Mouse (Mus musculus): ENCODE measurements around the gene Cyld. TPM values are rescaled to one million over a fixed set of nuclear protein-coding genes. Genes with fewer than 3 reads are reported as not detected.
A peak's percentile ranks its signal among the peaks of the same experiment; 100 is the strongest.
"Not testable (repeated sequence)": the region's sequence is repeated elsewhere in the genome, so short reads cannot be mapped to it uniquely, and the experiment has no call there.

Cyld gene
- polyA plus RNA-seq, 2 experiments, result 8.6 to 12.2 TPM

GRCm38 (mm10) chr8:88783722-88784121 is 86.9 kb downstream of the Cyld start:
- no peaks in the 10 kb centered on the region for H3K36me3 ChIP-seq (ENCODE audit: control insufficient read depth, insufficient read depth, low read length)
- no peak overlapping the region for H3K4me2 ChIP-seq (replicated peaks; ENCODE audit: low read depth, low read length, severe bottlenecking)
- no peaks in the 10 kb centered on the region for H3K4me1 ChIP-seq (ENCODE audit: control insufficient read depth, insufficient read depth, low read length)
- no peak overlapping the region for H3K9ac ChIP-seq (ENCODE audit: low read depth, low read length, severe bottlenecking)
- no peak overlapping the region for H3K4me3 ChIP-seq (replicated peaks; ENCODE audit: low read length)
- 88% methylated on average over 1 of the region's 1 CpGs for WGBS
- no peak overlapping the region for H3K27ac ChIP-seq (replicated peaks; ENCODE audit: low read depth, low read length)
- ATAC-seq (ENCODE audit: low FRiP score, low read depth), result no peak
- no peak for DNase-seq (ENCODE audit: low spot score)
- H3K27me3 ChIP-seq (ENCODE audit: control insufficient read depth, insufficient read depth, low read length), result no peaks in the 10 kb centered on the region
- TF ChIP-seq POLR2A (IDR thresholded peaks at IDR 0.05; ENCODE audit: borderline replicate concordance, extremely low read depth, insufficient read depth, insufficient read length), result no peak
- H3K9me3 ChIP-seq (ENCODE audit: control insufficient read depth, low read length), result no peaks in the 10 kb centered on the region

GRCm38 (mm10) chr8:88788335-88788734 is 91.5 kb downstream of the Cyld start:
- H3K4me3 ChIP-seq (replicated peaks; ENCODE audit: low read length); DNase-seq (ENCODE audit: low spot score); H3K9me3 ChIP-seq (ENCODE audit: control insufficient read depth, low read length); H3K36me3 ChIP-seq (ENCODE audit: control insufficient read depth, insufficient read depth, low read length); ATAC-seq (ENCODE audit: low FRiP score, low read depth); H3K9ac ChIP-seq (ENCODE audit: low read depth, low read length, severe bottlenecking); H3K27me3 ChIP-seq (ENCODE audit: control insufficient read depth, insufficient read depth, low read length); H3K4me2 ChIP-seq (replicated peaks; ENCODE audit: low read depth, low read length, severe bottlenecking); H3K4me1 ChIP-seq (ENCODE audit: control insufficient read depth, insufficient read depth, low read length); H3K27ac ChIP-seq (replicated peaks; ENCODE audit: low read depth, low read length): not testable (repeated sequence)
- 72% methylated on average over 3 of the region's 3 CpGs for WGBS

GRCm38 (mm10) chr8:88792691-88793323 is 96.0 kb downstream of the Cyld start:
- Histone ChIP-seq H3K4me1 (ENCODE audit: control insufficient read depth, insufficient read depth, low read length) (no peaks in the 10 kb centered on the region), H3K4me3 (replicated peaks; ENCODE audit: low read length) (no peak overlapping the region), H3K9ac (ENCODE audit: low read depth, low read length, severe bottlenecking) (no peak overlapping the region), H3K36me3 (ENCODE audit: control insufficient read depth, insufficient read depth, low read length) (no peaks in the 10 kb centered on the region), H3K27ac (replicated peaks; ENCODE audit: low read depth, low read length) (no peak overlapping the region), H3K27me3 (ENCODE audit: control insufficient read depth, insufficient read depth, low read length) (no peaks in the 10 kb centered on the region), H3K9me3 (ENCODE audit: control insufficient read depth, low read length) (no peaks in the 10 kb centered on the region), H3K4me2 (replicated peaks; ENCODE audit: low read depth, low read length, severe bottlenecking) (no peak overlapping the region)
- TF ChIP-seq POLR2A (IDR thresholded peaks at IDR 0.05; ENCODE audit: borderline replicate concordance, extremely low read depth, insufficient read depth, insufficient read length), result no peak
- no peak; the same call in 1 of the 2 replicates for ATAC-seq (ENCODE audit: low FRiP score, low read depth)
- DNase-seq (ENCODE audit: low spot score), result peak; percentile 42
- 69% methylated on average over 8 of the region's 8 CpGs for WGBS

GRCm38 (mm10) chr8:88793324-88793722 is 96.5 kb downstream of the Cyld start:
- TF ChIP-seq POLR2A (IDR thresholded peaks at IDR 0.05; ENCODE audit: borderline replicate concordance, extremely low read depth, insufficient read depth, insufficient read length), result no peak
- H3K9ac ChIP-seq (ENCODE audit: low read depth, low read length, severe bottlenecking), result no peak overlapping the region
- DNase-seq (ENCODE audit: low spot score), result no peak
- ATAC-seq (ENCODE audit: low FRiP score, low read depth), result no peak
- no peak overlapping the region for H3K27ac ChIP-seq (replicated peaks; ENCODE audit: low read depth, low read length)
- no peak overlapping the region for H3K4me2 ChIP-seq (replicated peaks; ENCODE audit: low read depth, low read length, severe bottlenecking)
- H3K4me1 ChIP-seq (ENCODE audit: control insufficient read depth, insufficient read depth, low read length), result no peaks in the 10 kb centered on the region
- H3K4me3 ChIP-seq (replicated peaks; ENCODE audit: low read length), result no peak overlapping the region
- H3K9me3 ChIP-seq (ENCODE audit: control insufficient read depth, low read length), result no peaks in the 10 kb centered on the region
- no peaks in the 10 kb centered on the region for H3K36me3 ChIP-seq (ENCODE audit: control insufficient read depth, insufficient read depth, low read length)
- WGBS, result 77% methylated on average over 9 of the region's 9 CpGs
- H3K27me3 ChIP-seq (ENCODE audit: control insufficient read depth, insufficient read depth, low read length), result no peaks in the 10 kb centered on the region

GRCm38 (mm10) chr8:88793746-88794614 is 97.2 kb downstream of the Cyld start:
- no peaks in the 10 kb centered on the region for H3K9me3 ChIP-seq (ENCODE audit: control insufficient read depth, low read length)
- 85% methylated on average over 24 of the region's 24 CpGs for WGBS
- no peak for DNase-seq (ENCODE audit: low spot score)

More at GRCm38 (mm10) chr8:88793746-88794614, 97.2 kb downstream of the Cyld start:
- H3K4me1 ChIP-seq (ENCODE audit: control insufficient read depth, insufficient read depth, low read length), result no peaks in the 10 kb centered on the region
- no peak overlapping the region for H3K9ac ChIP-seq (ENCODE audit: low read depth, low read length, severe bottlenecking)
- no peak overlapping the region for H3K4me3 ChIP-seq (replicated peaks; ENCODE audit: low read length)
- no peak overlapping the region for H3K4me2 ChIP-seq (replicated peaks; ENCODE audit: low read depth, low read length, severe bottlenecking)
- no peaks in the 10 kb centered on the region for H3K27me3 ChIP-seq (ENCODE audit: control insufficient read depth, insufficient read depth, low read length)
- no peaks in the 10 kb centered on the region for H3K36me3 ChIP-seq (ENCODE audit: control insufficient read depth, insufficient read depth, low read length)
- H3K27ac ChIP-seq (replicated peaks; ENCODE audit: low read depth, low read length), result no peak overlapping the region
- ATAC-seq (ENCODE audit: low FRiP score, low read depth), result no peak
- TF ChIP-seq POLR2A (IDR thresholded peaks at IDR 0.05; ENCODE audit: borderline replicate concordance, extremely low read depth, insufficient read depth, insufficient read length), result no peak
